Mouse (Mus musculus): Measurements from ENCODE around the gene Mtch1.

- TF ChIP-seq CTCF (IDR thresholded peaks at IDR 0.05; ENCODE audit: low read depth) (no peak), EP300 (IDR thresholded peaks at IDR 0.05; ENCODE audit: low read depth) (no peak)
Measured at GRCm38 (mm10) chr17:29355841-29356478, 8.2 kb upstream of the Mtch1 start.
